Mouse (Mus musculus) T-helper 1 cell (primary cell): ENCODE measurements at regions not wholly inside any gene's neighbourhood (a gene's known extent, or its start where the extent isn't known, plus 50 kb on each side); places are given as distances from the start of the nearest gene placed in this dataset.

Source experiments
- in situ Hi-C: fragments of 300-600 bp; cut with MboI, MseI; formaldehyde crosslinking; loops from one replicate; pipeline ENCODE4 v1.15.1; 2025; ENCODE audit warnings: high pct_unique_total_duplicates

DNA sequence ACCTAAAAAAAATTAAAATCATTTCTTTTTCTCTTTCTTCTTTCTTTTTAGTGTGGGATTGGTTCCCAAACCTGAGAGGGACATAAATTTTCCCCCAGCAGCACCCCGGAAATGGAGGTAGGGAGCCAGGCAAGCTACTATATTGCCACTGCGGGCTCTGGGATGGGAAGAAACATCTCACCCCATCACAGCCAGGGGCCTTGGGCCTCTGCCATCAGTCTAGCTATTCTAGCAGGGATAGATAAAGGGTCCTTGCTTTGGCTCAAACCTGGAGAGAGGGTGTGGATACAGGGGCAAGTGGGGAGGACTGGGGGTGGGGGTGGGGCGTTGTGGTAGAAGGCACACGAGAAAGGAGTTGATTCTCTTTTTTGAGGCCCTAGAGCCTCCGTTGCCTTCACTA is 116.3 kb upstream of the Lhx1 start:
- in situ Hi-C loops: no loop called here

DNA sequence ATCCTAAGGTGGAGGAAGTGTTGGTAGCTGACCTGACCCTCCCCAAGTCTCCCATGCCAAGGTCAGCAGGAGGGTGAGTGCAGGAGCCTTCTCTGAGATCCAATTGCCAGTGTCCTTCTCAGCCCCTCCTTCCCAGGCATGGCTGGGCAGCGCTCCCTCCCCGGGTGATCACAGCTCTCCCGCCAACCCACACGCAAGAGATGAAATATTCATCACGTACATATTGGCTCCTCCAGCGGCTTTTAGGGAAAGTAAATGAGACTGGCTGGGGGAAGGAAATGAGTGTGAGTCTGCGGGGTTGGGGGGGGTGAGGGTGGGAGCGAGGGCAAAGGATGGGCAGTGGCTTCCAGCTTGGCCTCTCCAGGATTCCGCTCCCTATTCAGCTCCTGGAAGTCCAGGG is 113.0 kb upstream of the Lhx1 start:
- in situ Hi-C loops: no loop called here

DNA sequence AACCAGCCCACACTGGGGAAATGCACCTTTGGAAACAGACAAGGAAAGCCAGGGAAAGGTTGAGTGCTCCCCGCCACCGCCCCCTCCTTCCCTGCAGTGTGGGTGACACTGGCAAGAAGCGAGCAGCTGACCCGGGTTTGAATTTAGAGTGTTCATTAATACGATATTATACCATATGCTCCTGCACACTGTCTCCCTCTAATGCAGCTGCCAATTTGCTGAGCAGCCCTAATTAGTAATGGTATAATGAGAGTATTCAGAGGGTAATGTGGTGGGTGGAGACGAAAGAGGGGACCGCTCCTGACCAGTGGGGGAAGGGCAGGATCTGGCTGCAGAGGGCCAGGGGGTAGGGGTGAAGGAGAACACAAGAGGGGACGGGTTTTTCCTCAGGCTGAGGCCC is 111.9 kb upstream of the Lhx1 start:
- in situ Hi-C loops: no loop called here

DNA sequence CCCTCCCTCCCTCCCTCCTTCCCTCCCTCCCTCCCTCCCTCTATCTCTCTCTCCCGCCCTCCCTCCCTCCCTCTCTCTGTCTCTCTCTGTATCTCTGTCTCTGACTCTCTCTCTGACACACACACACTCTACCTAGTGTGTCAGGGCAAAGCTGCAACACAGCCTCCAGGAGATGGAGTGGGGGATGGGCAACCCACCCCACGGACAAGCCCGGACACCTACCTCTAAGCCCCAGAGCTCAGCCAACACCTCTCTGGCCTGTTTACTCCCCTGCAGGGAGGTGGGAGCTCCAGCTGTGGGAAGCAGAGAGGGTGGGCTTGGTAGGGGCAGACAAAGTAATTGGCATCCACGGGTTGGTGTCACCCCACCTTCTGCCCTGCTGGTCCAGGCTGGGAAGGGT is 109.7 kb upstream of the Lhx1 start:
- in situ Hi-C loops: no loop called here

GRCm38 (mm10) chr11:84633300-84633699 is 108.0 kb upstream of the Lhx1 start:
- in situ Hi-C loops: no loop called here

DNA sequence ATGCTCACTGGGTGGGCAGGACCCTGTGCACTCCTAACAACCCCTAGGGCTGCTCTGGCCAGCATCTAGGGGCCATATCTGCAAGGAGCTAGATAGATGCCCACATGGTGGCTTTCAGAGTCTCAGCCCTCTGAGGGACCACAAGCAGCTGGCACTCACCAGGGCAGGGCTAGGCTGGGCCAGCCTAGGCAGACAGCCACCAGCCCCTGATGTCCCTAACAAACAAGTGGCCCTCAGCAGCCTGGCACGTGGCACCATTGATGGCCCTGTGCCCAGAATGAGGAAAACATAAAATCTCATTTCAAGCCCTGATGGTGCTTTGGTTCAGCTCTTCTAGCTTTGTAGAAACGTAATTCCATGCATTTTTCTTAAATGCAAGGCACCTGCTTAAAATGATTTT is 102.8 kb upstream of the Lhx1 start:
- in situ Hi-C loops: no loop called here

DNA sequence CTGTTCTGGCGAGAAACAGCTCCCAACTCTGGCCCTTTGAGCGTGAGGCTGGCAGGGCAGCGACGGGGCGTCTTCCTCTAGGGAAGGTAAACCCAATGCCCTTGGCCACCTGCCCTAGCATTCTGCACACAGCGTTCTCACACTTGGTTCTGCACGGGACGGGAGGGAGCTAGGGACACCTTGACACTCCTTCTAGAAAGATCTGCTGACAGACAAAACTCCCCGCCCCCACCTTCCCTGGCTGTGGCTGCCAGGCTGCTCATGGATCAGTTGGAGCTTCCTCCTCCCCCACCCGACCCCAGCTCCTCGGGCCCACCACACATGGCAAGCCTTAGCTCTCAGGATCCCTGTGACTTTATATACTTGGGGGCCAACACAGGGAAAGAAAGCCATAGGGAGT is 102.3 kb upstream of the Lhx1 start:
- in situ Hi-C loops: no loop called here

DNA sequence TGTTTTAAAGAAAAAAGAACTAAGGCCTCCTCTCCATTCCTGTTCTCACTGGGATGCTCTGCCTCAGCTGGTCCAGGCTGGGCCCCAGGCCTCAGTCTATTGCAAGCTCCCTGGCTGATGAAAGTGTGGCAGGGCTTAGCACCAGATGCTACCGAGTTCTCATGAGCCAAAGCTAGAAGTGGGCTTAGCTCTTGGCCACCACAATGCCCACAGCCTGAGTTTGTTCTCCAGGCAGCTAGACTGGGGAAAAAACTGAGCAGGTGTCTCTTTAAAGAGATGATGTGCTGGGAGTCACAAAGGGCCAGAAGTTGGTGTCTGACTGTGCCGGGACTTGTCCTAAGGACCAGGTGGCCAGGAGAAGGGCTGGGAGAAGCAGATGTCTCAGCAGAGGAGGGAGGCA is 101.9 kb upstream of the Lhx1 start:
- in situ Hi-C loops: no loop called here

DNA sequence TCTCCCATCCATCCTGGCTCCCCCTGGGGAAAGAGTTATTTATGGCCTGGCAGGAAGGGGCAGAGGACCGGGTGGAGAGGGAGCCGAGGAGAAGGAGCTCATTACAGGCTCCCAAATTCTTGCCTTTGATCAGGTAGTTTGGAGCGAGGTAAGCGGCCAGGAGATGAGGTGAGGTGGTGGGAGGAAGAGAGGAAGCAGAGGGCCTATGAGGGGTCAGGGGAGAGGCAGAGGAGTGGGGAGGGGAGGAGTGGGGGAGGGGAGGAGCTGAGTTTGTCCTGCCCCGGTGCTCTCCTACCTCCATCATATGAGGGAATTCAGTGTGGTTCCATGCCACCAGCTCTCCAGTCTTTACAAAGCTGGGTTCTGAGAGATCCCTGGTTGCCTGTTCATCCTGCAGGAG is 98.8 kb upstream of the Lhx1 start:
- in situ Hi-C loops: no loop called here

GRCm38 (mm10) chr11:84619713-84620112 is 94.4 kb upstream of the Lhx1 start:
- in situ Hi-C loops: no loop called here

DNA sequence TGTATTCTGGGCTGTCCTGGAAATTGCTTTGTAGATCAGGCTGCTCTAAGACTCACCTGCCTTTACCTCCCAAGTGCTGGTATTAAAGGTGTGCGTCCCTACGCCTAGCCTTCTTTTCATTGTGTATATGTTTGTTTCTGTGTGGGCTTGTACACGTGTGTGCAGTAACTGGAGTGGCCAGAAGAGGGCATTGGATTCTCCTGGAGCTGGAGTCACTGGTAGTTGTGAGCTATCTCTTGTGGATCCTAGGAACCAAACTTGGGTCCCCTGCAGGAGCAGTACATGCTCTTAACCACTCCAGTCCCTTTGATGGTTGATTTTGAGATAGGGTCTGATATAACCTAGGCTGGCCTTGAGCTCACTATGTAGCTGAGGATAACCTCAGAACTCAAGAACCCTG is 93.2 kb upstream of the Lhx1 start:
- in situ Hi-C loops: no loop called here

GRCm38 (mm10) chr11:84612982-84613720 is 87.8 kb upstream of the Lhx1 start:
- in situ Hi-C loops: loop anchor here (5.0 kb wide), 1 partner anchor 184 kb away; no protein-coding TSS in a partner anchor

- in situ Hi-C loops: loop anchor here (5.0 kb wide), 1 partner anchor 186 kb away; no protein-coding TSS in a partner anchor
Observed at GRCm38 (mm10) chr11:84611625-84611879, 86.2 kb upstream of the Lhx1 start.

- in situ Hi-C loops: loop anchor here (5.0 kb wide), 1 partner anchor 186 kb away; no protein-coding TSS in a partner anchor
Observed at GRCm38 (mm10) chr11:84610774-84611624, 85.7 kb upstream of the Lhx1 start.

DNA sequence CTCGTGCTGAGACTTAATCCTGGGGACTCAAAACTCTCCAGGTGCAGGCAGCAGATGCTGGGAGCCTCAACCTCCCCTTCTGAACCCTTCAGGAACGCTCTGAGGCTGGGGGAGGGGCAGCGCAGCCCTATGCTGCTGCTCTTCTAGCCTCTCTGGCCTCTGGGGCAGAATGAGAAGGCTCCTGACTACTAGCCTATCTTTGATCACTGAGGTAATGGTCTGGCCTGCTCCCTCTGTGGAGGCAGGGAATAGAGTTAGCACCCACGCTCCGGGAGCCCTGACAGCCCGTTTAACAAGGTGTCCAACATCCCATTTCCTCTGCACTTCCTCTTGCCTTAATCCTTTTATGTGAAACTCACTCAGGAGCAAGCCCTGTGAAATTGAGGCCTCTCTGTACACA is 79.4 kb upstream of the Lhx1 start:
- in situ Hi-C loops: no loop called here

DNA sequence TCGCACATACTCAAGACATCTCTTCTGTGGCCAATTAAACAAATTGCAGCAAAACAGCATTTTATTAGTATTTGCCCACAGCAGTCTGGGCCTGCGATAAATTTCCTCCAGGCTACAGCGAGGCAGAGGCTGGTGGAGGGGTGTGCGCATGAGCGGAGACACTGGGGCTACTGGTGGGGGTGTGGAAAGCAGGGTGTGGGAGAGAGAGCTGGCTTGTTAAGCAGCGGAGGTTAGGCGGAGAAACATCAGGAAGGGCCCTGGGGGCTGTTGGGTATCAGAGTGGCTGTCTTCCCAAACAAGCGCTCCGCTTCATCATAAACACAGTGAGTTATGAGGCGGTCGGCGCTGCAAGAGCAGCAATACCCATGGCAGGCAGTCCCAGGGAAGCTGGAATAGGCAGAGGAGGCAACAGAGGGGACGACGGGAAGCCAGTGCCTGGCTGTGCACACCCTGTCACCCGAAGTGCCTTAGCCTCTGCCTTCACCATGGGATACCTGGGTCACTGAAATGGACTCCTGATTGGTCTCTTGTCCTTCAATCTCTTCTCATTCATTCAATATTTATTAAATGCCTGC is 74.0 kb upstream of the Lhx1 start:
- in situ Hi-C loops: no loop called here

GRCm38 (mm10) chr11:84597572-84598295 is 72.4 kb upstream of the Lhx1 start:
- in situ Hi-C loops: no loop called here

DNA sequence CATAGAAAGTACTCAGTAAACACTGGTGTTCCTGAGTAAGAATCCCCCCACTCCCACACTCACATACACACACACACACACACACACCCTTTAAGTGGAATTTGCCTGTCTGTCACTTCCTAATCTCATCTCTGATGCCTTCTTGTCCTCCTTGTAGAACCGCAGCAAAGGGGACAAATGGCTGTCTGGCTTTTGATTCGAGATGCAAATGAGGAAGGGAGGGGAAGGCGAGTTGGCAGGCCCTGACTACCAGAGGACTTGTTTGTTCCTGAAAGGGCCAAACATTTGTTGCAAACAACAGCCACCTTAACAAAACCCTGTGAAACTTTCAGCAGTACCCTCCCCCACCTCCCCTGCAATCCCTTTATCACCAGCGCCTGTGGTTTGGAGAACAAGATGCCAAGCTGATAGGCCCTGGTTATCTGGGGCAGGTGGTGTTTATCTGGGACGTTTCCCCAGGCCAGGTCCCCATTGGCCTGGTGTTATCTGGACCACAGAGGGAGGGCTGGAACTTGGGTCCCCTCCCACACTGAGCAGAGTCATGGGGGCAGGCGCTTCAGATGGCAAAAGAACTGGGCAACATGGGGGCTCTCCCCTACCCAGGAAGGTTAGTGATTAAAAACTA is 67.5 kb upstream of the Lhx1 start:
- in situ Hi-C loops: no loop called here

DNA sequence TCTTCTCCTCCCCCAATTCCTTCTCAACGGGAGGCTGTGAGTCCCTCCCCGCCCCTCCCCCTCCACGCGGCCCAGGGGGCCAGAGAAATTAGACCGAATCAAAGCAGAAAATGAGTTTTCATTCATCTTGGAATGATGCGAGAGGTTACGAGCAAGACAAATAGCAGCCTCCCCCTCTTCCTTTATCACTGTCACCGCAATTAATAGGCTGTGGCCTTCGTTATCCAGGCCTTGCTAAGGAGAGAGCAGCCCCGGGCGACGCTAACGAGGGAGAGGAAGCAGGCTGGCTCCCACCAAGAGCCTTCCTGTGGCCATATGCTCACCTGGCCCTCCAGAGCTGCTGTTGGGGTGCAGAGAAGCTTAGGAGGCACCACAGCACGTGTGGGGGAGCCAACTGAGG is 61.8 kb upstream of the Lhx1 start:
- in situ Hi-C loops: no loop called here

DNA sequence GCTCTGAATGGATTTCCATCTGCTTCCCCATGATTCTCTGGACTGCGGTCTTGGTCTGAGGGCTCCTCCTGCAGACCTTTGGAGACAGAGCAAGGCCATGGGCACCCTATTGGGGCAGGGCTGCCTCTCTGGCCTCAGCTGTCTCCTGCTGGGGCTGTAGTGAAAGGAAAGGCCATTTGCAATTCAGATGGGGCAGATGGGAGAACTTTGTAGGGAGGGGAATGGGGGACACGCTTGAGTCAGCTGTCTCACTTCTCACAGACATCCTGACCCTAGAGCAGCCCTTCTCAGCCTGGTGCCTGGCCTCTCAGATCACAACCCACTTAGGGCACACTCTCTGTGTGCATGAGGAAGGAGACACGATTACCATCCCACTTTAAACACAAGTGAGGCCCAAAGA is 60.3 kb upstream of the Lhx1 start:
- in situ Hi-C loops: no loop called here

GRCm38 (mm10) chr11:84578805-84579541 is 53.6 kb upstream of the Lhx1 start:
- in situ Hi-C loops: no loop called here
